Mouse (Mus musculus) stomach, embryonic 14.5 days (tissue): ENCODE measurements around the gene Rab5if. TPM values are rescaled to one million over a fixed set of nuclear protein-coding genes. Genes with fewer than 3 reads are reported as not detected.

Source experiments
- ATAC-seq: fragments of 200-750 bp; cut with Nextera tagmentation; 2 replicates; pipeline ENCODE4 v1.8.0; 2017; ENCODE audit warnings: low read depth, moderate TSS enrichment; ENCODE audit not compliant: insufficient number of reproducible peaks, insufficient read depth, low FRiP score
- H3K27ac ChIP-seq: fragments of 300-500 bp; sonication (generic); 2 replicates; pipeline ENCODE4 v1.5.1; 2014; ENCODE audit warnings: mild to moderate bottlenecking, low read length, moderate library complexity, mixed read lengths
- H3K27me3 ChIP-seq: fragments of 300-500 bp; sonication (generic); 2 replicates; pipeline ENCODE4 v1.6.1; 2014; ENCODE audit warnings: low read length, control low read depth, mixed read lengths; ENCODE audit not compliant: control insufficient read depth, insufficient read depth
- H3K36me3 ChIP-seq: fragments of 300-500 bp; sonication (generic); 2 replicates; pipeline ENCODE4 v1.6.1; 2014; ENCODE audit warnings: mild to moderate bottlenecking, control low read depth, low read length, moderate library complexity, mixed read lengths; ENCODE audit not compliant: control insufficient read depth, insufficient read depth
- H3K4me1 ChIP-seq: fragments of 300-500 bp; sonication (generic); 2 replicates; pipeline ENCODE4 v1.6.1; 2014; ENCODE audit warnings: low read length, control low read depth, mixed read lengths; ENCODE audit not compliant: control insufficient read depth, insufficient read depth
- H3K4me2 ChIP-seq: fragments of 300-500 bp; sonication (generic); replicated peaks from 2 replicates; pipeline ENCODE4 v1.6.1; 2014; ENCODE audit warnings: low read depth, low read length, control low read depth
- H3K4me3 ChIP-seq: fragments of 300-500 bp; sonication (generic); 2 replicates; pipeline ENCODE4 v1.5.1; 2014; ENCODE audit warnings: low read depth, low read length, control low read depth
- H3K9ac ChIP-seq: fragments of 300-500 bp; sonication (generic); replicated peaks from 2 replicates; pipeline ENCODE4 v1.6.1; 2014; ENCODE audit warnings: low read depth, mild to moderate bottlenecking, control low read depth, low read length, moderate library complexity, mixed read lengths
- H3K9me3 ChIP-seq: fragments of 300-500 bp; sonication (generic); 2 replicates; pipeline ENCODE4 v1.6.1; 2016; ENCODE audit warnings: low read depth, low read length, control low read depth; ENCODE audit not compliant: control insufficient read depth
- WGBS: fragments of 180-500 bp; shearing (Covaris S2); extraction: QIAGEN DNeasy Blood & Tissue Kit; methylation state at CpG from one replicate; pipeline ENCODE4 v1.1.7; 2014; 5-methylcytosine and 5-hydroxymethylcytosine counted together
- polyA plus RNA-seq: library from polyadenylated mRNA; unstranded; fragments of >200 nt; fragmentation: Nextera tagmentation; extraction: Ambion mirVana; gene quantifications from 2 replicates; pipeline ENCODE4 v1.2.1, GENCODE M21; 2014

The Rab5if gene
- polyA plus RNA-seq, 1 experiment from 2014 or later = 189 TPM

- Histone ChIP-seq H3K36me3 (peaks cover 9% of the 10 kb centered on the region), H3K9me3 (no peaks in the 10 kb centered on the region), H3K9ac (no peak overlapping the region), H3K4me1 (peaks cover 9% of the 10 kb centered on the region), H3K4me3 (no peak overlapping the region), H3K27ac (peak overlapping the region; percentile 78), H3K4me2 (no peak overlapping the region), H3K27me3 (no peaks in the 10 kb centered on the region)
- 47% methylated on average over 7 of the region's 7 CpGs for WGBS
- ATAC-seq = no peak
Measured at GRCm38 (mm10) chr2:156858671-156859070, 4.3 kb upstream of the Rab5if start.

GRCm38 (mm10) chr2:156862041-156862717 is 749 bp upstream of the Rab5if start:
- Histone ChIP-seq H3K9me3 (no peaks in the 10 kb centered on the region), H3K27ac (peak overlapping the region; percentile 94), H3K4me3 (peak overlapping the region; percentile 99), H3K9ac (peak overlapping the region; percentile 85), H3K36me3 (peaks cover 14% of the 10 kb centered on the region), H3K27me3 (no peaks in the 10 kb centered on the region), H3K4me2 (peak overlapping the region; percentile 90), H3K4me1 (peaks cover 19% of the 10 kb centered on the region)
- WGBS = under 1% methylated on average over 19 of the region's 19 CpGs
- no peak for ATAC-seq

DNA sequence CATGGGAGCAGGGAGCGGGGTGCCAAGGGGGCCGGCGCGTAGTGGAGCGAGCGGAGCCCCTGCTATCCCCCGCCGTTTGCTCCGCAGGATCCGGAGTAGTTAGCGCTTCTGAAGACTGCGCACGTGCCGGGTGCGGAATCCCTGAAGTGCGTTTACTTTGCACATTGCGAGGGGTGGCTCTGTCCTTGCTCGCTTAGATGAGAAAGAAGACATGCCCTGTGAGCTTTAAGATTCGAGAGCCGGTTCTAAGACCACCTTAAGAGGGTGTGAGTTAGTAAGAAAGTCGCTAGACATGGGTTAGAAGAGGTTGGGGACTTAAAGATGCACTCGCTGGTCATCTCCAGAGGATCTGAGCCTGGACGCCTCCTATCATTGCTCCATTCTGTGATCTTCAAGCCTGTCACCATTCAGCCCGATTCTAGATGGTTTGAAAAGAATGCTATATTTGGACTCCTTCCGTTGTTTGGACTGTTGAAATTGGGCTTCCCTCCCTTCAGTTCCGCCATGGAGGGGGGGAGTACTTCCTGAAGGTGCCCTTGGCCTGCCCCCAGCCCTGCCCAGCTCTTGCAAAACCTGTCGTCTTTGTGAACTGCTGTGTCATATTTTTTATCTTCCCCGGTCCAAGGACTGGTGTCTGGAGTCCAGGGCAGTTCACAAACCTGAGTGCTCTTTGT is 696 bp downstream of the Rab5if start:
- H3K4me2 ChIP-seq = peak overlapping the region; percentile 91
- H3K4me3 ChIP-seq = peak overlapping the region; percentile 99
- H3K36me3 ChIP-seq = peaks cover 14% of the 10 kb centered on the region
- peak overlapping the region; percentile 85 for H3K9ac ChIP-seq
- H3K27me3 ChIP-seq = no peaks in the 10 kb centered on the region
- H3K27ac ChIP-seq = peak overlapping the region; percentile 77
- no peaks in the 10 kb centered on the region for H3K9me3 ChIP-seq
- no peak; the same call in 1 of the 2 replicates for ATAC-seq
- WGBS = 2% methylated on average over 28 of the region's 28 CpGs
- H3K4me1 ChIP-seq = peaks cover 15% of the 10 kb centered on the region

DNA sequence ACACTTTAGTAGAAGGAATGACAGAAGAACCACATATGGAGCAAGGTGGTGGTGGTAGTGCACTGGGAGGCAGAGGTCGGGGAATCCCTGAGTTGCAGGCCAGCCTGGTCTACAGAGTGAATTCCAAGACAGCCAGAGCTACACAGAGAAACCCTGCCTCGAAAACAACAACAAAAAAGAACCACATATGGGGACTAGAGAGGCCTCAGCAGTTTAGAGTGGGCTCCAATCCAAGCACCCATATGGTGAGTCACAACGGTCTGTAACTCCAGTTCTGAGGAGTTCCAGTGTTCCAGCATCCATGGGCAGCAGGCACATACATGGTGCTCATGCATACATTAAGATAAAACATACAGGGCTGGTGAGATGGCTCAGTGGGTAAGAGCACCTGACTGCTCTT is 1.6 kb downstream of the Rab5if start:
- WGBS = 75% methylated on average over 3 of the region's 3 CpGs

DNA sequence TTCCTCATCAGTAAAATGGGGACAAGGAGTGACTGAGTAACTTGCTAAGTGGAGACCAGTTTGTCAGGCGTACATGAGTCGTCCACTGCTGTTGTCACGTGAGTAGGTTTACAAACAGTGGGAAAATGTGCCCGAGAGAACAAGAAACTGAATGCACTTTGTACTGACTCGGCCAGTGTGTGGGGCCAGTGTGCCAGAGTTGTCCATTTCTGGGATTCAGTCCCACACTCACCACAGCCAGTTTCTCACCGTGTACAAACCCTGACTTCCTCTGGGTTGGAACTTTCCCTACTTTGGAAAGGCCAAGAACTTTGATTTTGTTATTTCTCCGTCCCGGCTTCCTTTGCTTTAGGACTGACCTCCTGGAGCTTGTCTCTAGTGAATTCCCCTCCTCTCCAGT is 6.1 kb downstream of the Rab5if start:
- Histone ChIP-seq H3K27ac (no peak overlapping the region), H3K4me2 (no peak overlapping the region), H3K4me1 (peaks cover 7% of the 10 kb centered on the region), H3K36me3 (peaks cover 46% of the 10 kb centered on the region), H3K27me3 (no peaks in the 10 kb centered on the region), H3K9ac (no peak overlapping the region), H3K4me3 (no peak overlapping the region), H3K9me3 (no peaks in the 10 kb centered on the region)
- ATAC-seq = no peak
- WGBS = 86% methylated on average over 8 of the region's 8 CpGs

More for the DNA sequence above, 1.6 kb downstream of the Rab5if start:
- peak overlapping the region; percentile 77; the same call in 1 of the 2 replicates for H3K27ac ChIP-seq
- H3K4me1 ChIP-seq = peaks cover 15% of the 10 kb centered on the region
- H3K9ac ChIP-seq = no peak overlapping the region; the same call in 1 of the 2 replicates
- H3K36me3 ChIP-seq = peaks cover 14% of the 10 kb centered on the region
- ATAC-seq = no peak
- no peaks in the 10 kb centered on the region for H3K27me3 ChIP-seq
- no peaks in the 10 kb centered on the region for H3K9me3 ChIP-seq
- H3K4me3 ChIP-seq = peak overlapping the region; percentile 99; the same call in 1 of the 2 replicates
- H3K4me2 ChIP-seq = peak overlapping the region; percentile 91

- no peak for ATAC-seq
- WGBS = 91% methylated on average over 7 of the region's 7 CpGs
- Histone ChIP-seq H3K9ac (no peak overlapping the region), H3K4me2 (no peak overlapping the region), H3K4me3 (no peak overlapping the region), H3K27ac (no peak overlapping the region), H3K4me1 (peaks cover 2% of the 10 kb centered on the region), H3K9me3 (no peaks in the 10 kb centered on the region), H3K36me3 (peaks cover 52% of the 10 kb centered on the region), H3K27me3 (no peaks in the 10 kb centered on the region)
Measured at GRCm38 (mm10) chr2:156869554-156869953, 6.6 kb downstream of the Rab5if start.

GRCm38 (mm10) chr2:156870519-156870918 is 7.6 kb downstream of the Rab5if start:
- no peak overlapping the region for H3K4me3 ChIP-seq
- H3K36me3 ChIP-seq = peaks cover 52% of the 10 kb centered on the region
- H3K9ac ChIP-seq = no peak overlapping the region
- H3K4me2 ChIP-seq = no peak overlapping the region
- H3K27me3 ChIP-seq = no peaks in the 10 kb centered on the region
- 47% methylated on average over 6 of the region's 6 CpGs for WGBS
- H3K4me1 ChIP-seq = no peaks in the 10 kb centered on the region
- no peak overlapping the region for H3K27ac ChIP-seq
- no peaks in the 10 kb centered on the region for H3K9me3 ChIP-seq
- no peak for ATAC-seq

DNA sequence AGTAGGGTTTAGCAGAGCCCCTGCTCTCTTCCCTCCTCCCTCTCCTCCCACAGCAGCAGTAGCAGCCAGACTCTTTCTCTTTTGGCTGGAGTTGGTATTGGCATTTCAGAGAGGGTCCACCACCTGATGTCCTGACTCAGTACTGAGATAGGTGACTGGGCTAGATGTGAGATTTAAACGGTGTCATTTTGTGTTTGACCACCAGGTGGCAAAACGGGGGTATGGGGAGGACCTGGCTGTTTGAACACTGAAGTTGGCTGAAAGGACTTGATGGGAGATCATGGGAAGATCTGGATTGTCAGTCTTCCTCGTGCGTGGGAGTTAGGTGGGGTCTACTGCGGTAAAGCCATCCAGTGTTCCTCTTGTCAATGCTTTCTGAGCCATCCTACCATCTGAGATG is 10.7 kb downstream of the Rab5if start:
- WGBS = 30% methylated on average over 5 of the region's 5 CpGs
- H3K27me3 ChIP-seq = no peaks in the 10 kb centered on the region
- no peak overlapping the region for H3K9ac ChIP-seq
- no peak for ATAC-seq
- peaks cover 39% of the 10 kb centered on the region for H3K36me3 ChIP-seq
- H3K4me3 ChIP-seq = no peak overlapping the region
- no peak overlapping the region for H3K27ac ChIP-seq
- H3K4me1 ChIP-seq = 0 out of 2 replicates have a peak, but pooled peaks cover 2% of the 10 kb centered on the region
- H3K9me3 ChIP-seq = no peaks in the 10 kb centered on the region
- H3K4me2 ChIP-seq = no peak overlapping the region
